Mouse (Mus musculus) lung, postnatal 0 days (tissue): ENCODE data around the gene Mdk. TPM values are rescaled to one million over a fixed set of nuclear protein-coding genes. Genes with fewer than 3 reads are reported as not detected.

Source experiments
- ATAC-seq: fragments of 200-750 bp; cut with Nextera tagmentation; 2 replicates; pipeline ENCODE4 v1.8.0; 2017; ENCODE audit warnings: moderate library complexity
- DNase-seq: peaks from one replicate; pipeline ENCODE4 v3.0.0-alpha.2; 2016; ENCODE audit warnings: low spot score
- H3K27ac ChIP-seq: fragments of 300-500 bp; sonication (generic); 2 replicates; pipeline ENCODE4 v1.5.1; 2014; ENCODE audit warnings: antibody characterized with exemption, mild to moderate bottlenecking, low read length, mixed read lengths
- H3K27me3 ChIP-seq: fragments of 300-500 bp; sonication (generic); replicated peaks from 2 replicates; pipeline ENCODE4 v1.6.1; 2014; ENCODE audit warnings: low read length, mixed read lengths; ENCODE audit not compliant: insufficient read depth
- H3K36me3 ChIP-seq: fragments of 300-500 bp; sonication (generic); 2 replicates; pipeline ENCODE4 v1.6.1; 2014; ENCODE audit warnings: low read length, mixed read lengths; ENCODE audit not compliant: insufficient read depth
- H3K4me1 ChIP-seq: fragments of 300-500 bp; sonication (generic); 2 replicates; pipeline ENCODE4 v1.6.1; 2014; ENCODE audit warnings: antibody characterized with exemption, low read depth, low read length, mixed read lengths; ENCODE audit not compliant: insufficient read depth
- H3K4me2 ChIP-seq: fragments of 300-500 bp; sonication (generic); replicated peaks from 2 replicates; pipeline ENCODE4 v1.6.1; 2014; ENCODE audit warnings: low read depth, mild to moderate bottlenecking, low read length, moderate library complexity, mixed read lengths
- H3K4me3 ChIP-seq: fragments of 300-500 bp; sonication (generic); 2 replicates; pipeline ENCODE4 v1.5.1; 2014; ENCODE audit warnings: low read depth, low read length
- H3K9ac ChIP-seq: fragments of 300-500 bp; sonication (generic); replicated peaks from 2 replicates; pipeline ENCODE4 v1.6.1; 2014; ENCODE audit warnings: low read depth, mild to moderate bottlenecking
- H3K9me3 ChIP-seq: fragments of 300-500 bp; sonication (generic); 2 replicates; pipeline ENCODE4 v1.6.1; 2016; ENCODE audit warnings: low read length, mixed read lengths
- CTCF ChIP-seq: IDR thresholded peaks from 2 replicates; pipeline ENCODE4 v1.5.1; 2016; ENCODE audit warnings: antibody characterized with exemption, mild to moderate bottlenecking
- EP300 ChIP-seq: IDR thresholded peaks from 2 replicates; pipeline ENCODE4 v1.6.1; 2016; ENCODE audit warnings: antibody characterized with exemption, mild to moderate bottlenecking, control low read depth
- WGBS: fragments of 180-500 bp; shearing (Covaris S2); extraction: QIAGEN DNeasy Blood & Tissue Kit; methylation state at CpG from one replicate; pipeline ENCODE4 v1.1.7; 2014; 5-methylcytosine and 5-hydroxymethylcytosine counted together
- polyA plus RNA-seq: library from polyadenylated mRNA; unstranded; fragments of >200 nt; fragmentation: Nextera tagmentation; extraction: Ambion mirVana; gene quantifications from 2 replicates; pipeline ENCODE4 v1.2.1, GENCODE M21; 2015

Gene Mdk
- polyA plus RNA-seq, 1 experiment from 2014 or later, result 101 TPM

- Histone ChIP-seq H3K27ac (no peak overlapping the region), H3K4me1 (peaks cover 27% of the 10 kb centered on the region), H3K4me2 (no peak overlapping the region), H3K4me3 (no peak overlapping the region), H3K9ac (no peak overlapping the region), H3K9me3 (no peaks in the 10 kb centered on the region), H3K36me3 (no peaks in the 10 kb centered on the region), H3K27me3 (no peaks in the 10 kb centered on the region)
- TF ChIP-seq CTCF, result no peak
- no peak for TF ChIP-seq EP300
- ATAC-seq (no peak), DNase-seq (no peak)
- 71% methylated on average over 11 of the region's 11 CpGs for WGBS
Observed at GRCm38 (mm10) chr2:91959544-91960410, 27.7 kb upstream of the Mdk start.

- WGBS, result 42% methylated on average over 10 of the region's 10 CpGs
- H3K9me3 ChIP-seq, result no peaks in the 10 kb centered on the region
- DNase-seq (peak; percentile 72), ATAC-seq (no peak)
- H3K4me2 ChIP-seq, result no peak overlapping the region
- H3K27me3 ChIP-seq, result no peaks in the 10 kb centered on the region
- TF ChIP-seq EP300 (no peak), CTCF (peak; percentile 87)
- peaks cover 27% of the 10 kb centered on the region for H3K4me1 ChIP-seq
- no peak overlapping the region for H3K9ac ChIP-seq
- no peak overlapping the region for H3K4me3 ChIP-seq
- H3K36me3 ChIP-seq, result no peaks in the 10 kb centered on the region
- no peak overlapping the region for H3K27ac ChIP-seq
Observed at GRCm38 (mm10) chr2:91958701-91959457, 26.8 kb upstream of the Mdk start.

DNA sequence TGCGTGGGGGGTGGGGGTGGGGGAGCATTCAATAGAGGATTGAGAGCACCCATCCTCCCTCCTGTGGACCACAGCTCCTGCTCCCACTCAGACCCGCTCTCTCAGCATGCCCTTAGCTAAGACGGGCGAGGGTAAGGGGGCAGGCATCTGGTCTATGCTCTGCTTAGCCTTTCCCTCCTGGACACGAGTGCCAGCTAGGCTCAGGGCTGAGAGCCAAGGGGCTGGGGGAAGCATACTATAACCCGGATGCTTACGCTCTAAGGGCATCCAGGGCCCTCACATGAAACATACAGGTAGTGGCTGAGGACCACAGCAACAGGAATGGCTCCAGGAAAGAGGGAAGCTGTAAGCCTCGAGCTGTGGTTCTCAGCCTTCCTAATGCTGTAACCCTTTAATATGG, 26.0 kb upstream of the Mdk start:
- no peaks in the 10 kb centered on the region for H3K36me3 ChIP-seq
- H3K27me3 ChIP-seq, result no peaks in the 10 kb centered on the region
- no peaks in the 10 kb centered on the region for H3K9me3 ChIP-seq
- no peak for DNase-seq
- H3K4me2 ChIP-seq, result no peak overlapping the region
- no peak overlapping the region for H3K4me3 ChIP-seq
- peaks cover 34% of the 10 kb centered on the region for H3K4me1 ChIP-seq
- no peak for ATAC-seq
- TF ChIP-seq EP300 (no peak), CTCF (no peak)
- no peak overlapping the region for H3K9ac ChIP-seq
- WGBS, result 79% methylated on average over 8 of the region's 8 CpGs
- no peak overlapping the region for H3K27ac ChIP-seq

DNA sequence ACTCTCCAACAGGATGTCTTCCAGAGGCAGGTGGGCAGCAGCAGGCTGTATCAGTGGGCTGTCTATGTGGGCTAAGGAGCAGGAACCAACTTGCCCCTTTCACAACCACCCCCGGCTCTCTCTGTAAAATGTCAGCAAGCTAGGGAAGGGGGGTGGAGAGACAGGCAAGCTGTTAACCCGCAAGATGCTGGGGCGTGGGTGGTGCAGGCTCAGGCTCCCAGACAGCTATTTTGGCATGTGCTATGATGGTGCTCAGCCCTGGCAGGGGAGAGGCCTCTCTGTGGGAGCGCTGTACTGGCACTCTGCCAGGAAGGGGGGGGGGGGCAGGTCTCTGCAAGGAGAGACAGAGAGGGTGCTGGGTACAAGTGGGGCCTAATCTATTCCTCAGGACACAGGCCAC, 25.0 kb upstream of the Mdk start:
- no peak overlapping the region for H3K4me2 ChIP-seq
- no peaks in the 10 kb centered on the region for H3K9me3 ChIP-seq
- peak overlapping the region; percentile 15; the same call in 1 of the 2 replicates for H3K27ac ChIP-seq
- 7% methylated on average over 3 of the region's 4 CpGs for WGBS
- H3K27me3 ChIP-seq, result no peaks in the 10 kb centered on the region
- peak; percentile 42 for DNase-seq
- ATAC-seq, result peak; percentile 18
- H3K4me1 ChIP-seq, result peaks cover 28% of the 10 kb centered on the region
- H3K4me3 ChIP-seq, result no peak overlapping the region
- no peak overlapping the region for H3K9ac ChIP-seq
- no peak for TF ChIP-seq EP300
- no peak for TF ChIP-seq CTCF
- H3K36me3 ChIP-seq, result no peaks in the 10 kb centered on the region

DNA sequence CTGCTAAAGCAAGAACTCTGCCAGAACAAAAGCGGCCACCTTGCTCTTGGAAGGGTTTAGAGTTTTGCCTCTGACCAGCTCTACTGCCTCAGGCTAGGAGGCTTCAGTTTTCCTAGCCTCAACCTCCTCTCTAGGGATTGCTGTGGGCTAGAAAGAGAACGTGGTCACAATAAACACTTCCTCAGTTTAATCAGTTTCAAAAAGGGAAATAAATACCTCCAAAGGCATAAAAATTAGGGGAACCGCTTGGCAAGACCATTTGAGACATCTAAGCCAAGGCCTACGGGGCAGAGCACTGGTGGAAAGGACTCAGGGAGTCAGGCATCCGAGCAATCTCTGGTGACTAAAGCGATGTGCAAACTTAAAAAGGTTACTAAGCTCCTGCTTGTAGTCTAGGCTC, 23.8 kb upstream of the Mdk start:
- Histone ChIP-seq H3K27ac (peak overlapping the region; percentile 68; the same call in 1 of the 2 replicates), H3K4me3 (no peak overlapping the region), H3K9me3 (no peaks in the 10 kb centered on the region), H3K36me3 (no peaks in the 10 kb centered on the region), H3K27me3 (no peaks in the 10 kb centered on the region), H3K4me1 (peaks cover 25% of the 10 kb centered on the region), H3K9ac (0 out of 2 replicates have a peak overlapping the region, but pooled peaks have one; percentile 16), H3K4me2 (no peak overlapping the region)
- TF ChIP-seq EP300, result no peak
- no peak for TF ChIP-seq CTCF
- 68% methylated on average over 6 of the region's 6 CpGs for WGBS
- DNase-seq, result no peak
- no peak for ATAC-seq

DNA sequence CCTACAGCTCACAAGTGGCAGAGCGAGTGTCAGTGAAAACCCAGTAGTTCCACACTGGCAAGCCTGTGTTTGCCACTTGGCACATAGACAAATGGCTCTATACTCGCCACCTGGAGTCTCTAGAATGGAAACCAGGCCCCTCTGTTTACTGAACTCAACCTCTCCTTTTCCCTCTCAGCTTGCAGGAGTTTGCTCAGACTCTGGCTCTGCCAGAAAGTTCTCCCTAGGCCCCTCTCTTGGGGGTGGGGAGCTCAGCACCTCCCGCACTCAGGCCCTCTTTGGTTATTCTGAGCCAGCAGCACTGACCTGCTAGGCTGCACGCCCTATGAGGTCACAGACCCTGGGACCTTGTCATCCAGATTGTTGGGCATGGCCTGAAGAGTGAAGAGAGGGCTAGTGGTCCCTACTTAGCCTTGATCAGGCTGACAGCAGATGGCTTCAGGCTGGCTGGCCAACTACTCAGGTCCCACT, 23.1 kb upstream of the Mdk start:
- no peak overlapping the region for H3K9ac ChIP-seq
- TF ChIP-seq EP300 (no peak), CTCF (no peak)
- H3K4me2 ChIP-seq, result no peak overlapping the region
- H3K4me1 ChIP-seq, result peaks cover 32% of the 10 kb centered on the region
- peak overlapping the region; percentile 68 for H3K27ac ChIP-seq
- ATAC-seq (no peak), DNase-seq (no peak)
- H3K4me3 ChIP-seq, result no peak overlapping the region
- H3K36me3 ChIP-seq, result no peaks in the 10 kb centered on the region
- 41% methylated on average over 4 of the region's 4 CpGs for WGBS
- H3K9me3 ChIP-seq, result no peaks in the 10 kb centered on the region
- H3K27me3 ChIP-seq, result no peaks in the 10 kb centered on the region
